Mouse (Mus musculus) midbrain, embryonic 13.5 days (tissue): ENCODE measurements around the gene Camp. TPM values are rescaled to one million over a fixed set of nuclear protein-coding genes. Genes with fewer than 3 reads are reported as not detected.
A peak's percentile ranks its signal among the peaks of the same experiment; 100 is the strongest.
"Not testable (repeated sequence)": the region's sequence is repeated elsewhere in the genome, so short reads cannot be mapped to it uniquely, and the experiment has no call there.

Source experiments
- ATAC-seq: fragments of 200-750 bp; cut with Nextera tagmentation; 2 replicates; pipeline ENCODE4 v1.8.0; 2017; ENCODE audit warnings: mild to moderate bottlenecking, moderate TSS enrichment, moderate library complexity
- H3K27ac ChIP-seq: fragments of 300-500 bp; sonication (generic); 2 replicates; pipeline ENCODE4 v1.5.1; 2015; ENCODE audit warnings: inconsistent platforms, mild to moderate bottlenecking, moderate library complexity
- H3K27me3 ChIP-seq: fragments of 300-500 bp; sonication (generic); 2 replicates; pipeline ENCODE4 v1.6.1; 2015; ENCODE audit warnings: mild to moderate bottlenecking, inconsistent platforms
- H3K36me3 ChIP-seq: fragments of 300-500 bp; sonication (generic); 2 replicates; pipeline ENCODE4 v1.6.1; 2015; ENCODE audit warnings: mild to moderate bottlenecking, inconsistent platforms
- H3K4me1 ChIP-seq: fragments of 300-500 bp; sonication (generic); replicated peaks from 2 replicates; pipeline ENCODE4 v1.6.1; 2015; ENCODE audit warnings: inconsistent platforms
- H3K4me2 ChIP-seq: fragments of 300-500 bp; sonication (generic); replicated peaks from 2 replicates; pipeline ENCODE4 v1.6.1; 2015; ENCODE audit warnings: moderate library complexity, mild to moderate bottlenecking, inconsistent platforms
- H3K4me3 ChIP-seq: fragments of 300-500 bp; sonication (generic); replicated peaks from 2 replicates; pipeline ENCODE4 v1.5.1; 2015; ENCODE audit warnings: mild to moderate bottlenecking, inconsistent platforms
- H3K9ac ChIP-seq: fragments of 300-500 bp; sonication (generic); replicated peaks from 2 replicates; pipeline ENCODE4 v1.6.1; 2015; ENCODE audit warnings: mild to moderate bottlenecking, inconsistent platforms
- H3K9me3 ChIP-seq: fragments of 300-500 bp; sonication (generic); 2 replicates; pipeline ENCODE4 v1.6.1; 2016; ENCODE audit warnings: mild to moderate bottlenecking, inconsistent platforms
- WGBS: fragments of 180-500 bp; shearing (Covaris S2); methylation state at CpG from one replicate; pipeline ENCODE4 v1.1.7; 2015; 5-methylcytosine and 5-hydroxymethylcytosine counted together
- microRNA-seq: library from miRNA; unstranded; fragments of <30 nt; microRNA quantifications from one replicate; pipeline ENCODE4, GENCODE M21; 2016
- polyA plus RNA-seq: library from polyadenylated mRNA; unstranded; fragments of >200 nt; fragmentation: Nextera tagmentation; extraction: Ambion mirVana; gene quantifications from 2 replicates; pipeline ENCODE4 v1.2.1, GENCODE M21; 2015

Camp gene
- polyA plus RNA-seq, 1 experiment from 2014 or later = 0.22 TPM

DNA sequence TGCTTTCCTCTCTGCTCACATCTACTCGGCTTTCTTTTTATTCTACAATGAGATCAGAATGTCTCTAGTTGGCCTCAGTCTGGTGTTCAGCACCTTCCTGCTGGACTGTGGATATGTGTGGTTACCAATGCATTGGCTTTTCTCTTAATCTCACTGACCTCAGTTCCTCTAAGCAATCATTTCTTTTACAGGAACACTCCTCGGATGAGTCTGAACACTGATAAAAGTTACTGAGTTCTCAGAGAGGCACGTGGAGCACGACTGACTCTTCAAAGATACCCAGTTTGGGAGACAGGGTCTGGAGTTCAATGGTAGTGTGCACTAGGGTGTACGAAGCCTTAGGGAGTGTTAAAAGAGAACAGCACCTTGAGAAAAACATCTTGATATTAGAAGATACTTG lies 23.2 kb downstream of the Camp start:
- H3K27me3 ChIP-seq = no peaks in the 10 kb centered on the region
- H3K4me3 ChIP-seq = no peak overlapping the region
- no peaks in the 10 kb centered on the region for H3K9me3 ChIP-seq
- no peak overlapping the region for H3K9ac ChIP-seq
- H3K36me3 ChIP-seq = peaks cover 15% of the 10 kb centered on the region
- H3K27ac ChIP-seq = no peak overlapping the region
- WGBS = 73% methylated on average over 5 of the region's 5 CpGs
- ATAC-seq = no peak
- no peak overlapping the region for H3K4me2 ChIP-seq
- H3K4me1 ChIP-seq = no peaks in the 10 kb centered on the region

DNA sequence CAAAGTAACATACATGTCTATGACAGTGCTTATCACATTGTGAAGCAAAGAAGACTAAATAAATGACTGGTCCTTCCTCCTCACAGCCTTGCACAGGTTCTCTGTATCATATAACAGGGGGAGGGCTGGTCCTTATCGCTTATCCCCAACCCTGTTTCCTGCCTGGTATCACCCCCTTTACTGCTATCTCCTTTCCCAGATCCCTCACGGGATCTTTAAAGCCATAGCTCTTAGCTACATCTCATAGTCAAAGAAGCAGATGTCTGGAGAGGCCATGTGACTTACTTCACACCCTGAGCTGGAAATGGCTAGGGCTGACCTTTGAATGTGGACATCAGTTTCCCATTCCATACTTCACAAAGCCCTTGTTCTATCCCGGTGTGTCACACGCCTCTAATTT lies 23.7 kb downstream of the Camp start:
- H3K9ac ChIP-seq = no peak overlapping the region
- H3K9me3 ChIP-seq = no peaks in the 10 kb centered on the region
- no peaks in the 10 kb centered on the region for H3K4me1 ChIP-seq
- H3K27me3 ChIP-seq = no peaks in the 10 kb centered on the region
- H3K4me3 ChIP-seq = no peak overlapping the region
- ATAC-seq = no peak
- H3K36me3 ChIP-seq = peaks cover 13% of the 10 kb centered on the region
- no peak overlapping the region for H3K27ac ChIP-seq
- H3K4me2 ChIP-seq = no peak overlapping the region
- WGBS = 76% methylated on average over 4 of the region's 4 CpGs

DNA sequence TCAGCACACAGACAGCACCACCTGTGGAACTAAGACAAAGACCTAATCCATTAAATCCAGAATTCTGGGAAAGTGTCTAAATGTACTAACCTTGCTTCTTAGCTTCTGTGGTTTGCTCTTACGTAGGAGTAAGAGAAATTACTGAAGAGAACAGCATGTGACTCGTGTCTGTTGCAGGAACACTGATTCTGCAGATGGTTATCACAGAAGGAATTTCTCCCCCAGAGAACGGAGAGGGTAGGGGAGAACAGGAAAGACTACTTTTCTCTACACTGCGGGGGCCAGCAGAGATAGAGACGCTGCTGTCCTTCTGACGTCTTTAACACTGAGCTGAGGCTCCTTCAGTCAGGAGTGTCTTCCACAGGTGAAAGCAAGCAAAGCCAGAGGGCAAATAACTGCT lies 33.1 kb downstream of the Camp start:
- H3K36me3 ChIP-seq = no peaks in the 10 kb centered on the region
- 77% methylated on average over 6 of the region's 6 CpGs for WGBS
- no peak overlapping the region for H3K27ac ChIP-seq
- no peak for ATAC-seq
- H3K4me3 ChIP-seq = no peak overlapping the region
- H3K4me2 ChIP-seq = no peak overlapping the region
- H3K9ac ChIP-seq = no peak overlapping the region
- no peaks in the 10 kb centered on the region for H3K9me3 ChIP-seq
- no peaks in the 10 kb centered on the region; the same call in 1 of the 2 replicates for H3K4me1 ChIP-seq
- no peaks in the 10 kb centered on the region for H3K27me3 ChIP-seq

DNA sequence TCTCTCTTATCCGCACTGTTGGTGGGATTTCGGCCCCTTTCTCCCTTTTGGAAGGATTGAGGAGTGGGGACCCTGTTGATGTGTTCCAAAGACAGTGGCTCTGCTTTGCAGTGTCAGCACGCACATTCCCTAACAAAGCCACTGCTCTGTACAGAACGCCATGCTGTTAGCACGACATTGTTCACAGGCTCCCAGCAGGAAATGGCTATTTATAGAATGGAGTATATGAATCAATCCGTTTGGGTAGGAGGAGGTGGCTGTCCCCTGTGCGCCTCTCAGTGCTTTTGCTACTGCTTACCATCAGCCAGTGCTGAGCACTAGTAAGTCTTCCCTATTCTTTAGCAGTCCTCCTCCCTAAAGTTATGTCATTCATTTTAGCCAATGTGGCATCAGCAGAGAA lies 36.0 kb downstream of the Camp start:
- no peak overlapping the region for H3K4me3 ChIP-seq
- no peaks in the 10 kb centered on the region; the same call in 1 of the 2 replicates for H3K4me1 ChIP-seq
- H3K27me3 ChIP-seq = no peaks in the 10 kb centered on the region
- H3K4me2 ChIP-seq = no peak overlapping the region
- H3K9ac ChIP-seq = no peak overlapping the region
- peak; percentile 53; the same call in 1 of the 2 replicates for ATAC-seq
- WGBS = 58% methylated on average over 7 of the region's 7 CpGs
- H3K9me3 ChIP-seq = no peaks in the 10 kb centered on the region
- H3K36me3 ChIP-seq = no peaks in the 10 kb centered on the region
- H3K27ac ChIP-seq = no peak overlapping the region

DNA sequence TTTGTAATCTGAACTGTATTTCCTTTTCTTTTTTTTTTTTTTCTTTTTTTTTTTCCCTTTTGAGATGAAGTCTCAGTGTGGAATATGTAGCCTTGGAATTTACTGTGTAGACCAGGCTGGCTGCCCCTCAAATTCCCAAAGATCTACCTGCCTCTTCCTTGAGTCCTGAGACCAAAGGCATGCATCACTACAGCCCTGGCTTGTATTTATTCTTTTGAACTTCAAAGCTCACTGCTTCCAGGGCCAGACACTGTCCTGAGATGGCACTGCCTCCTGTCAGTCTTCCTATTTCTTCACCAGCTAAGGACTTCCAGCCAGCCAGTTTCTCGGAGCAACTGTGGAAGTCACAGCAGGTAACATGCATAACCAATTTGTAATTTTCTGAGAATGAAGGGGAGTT lies 37.4 kb downstream of the Camp start, which contains the start of gene Spink8:
Gene Spink8, plus strand, starts transcription at position 301 of the 400 bp plus-strand sequence.
- WGBS = 63% methylated on average over 1 of the region's 1 CpGs
- ATAC-seq = no peak
- Histone ChIP-seq H3K27ac (no peak within 1 kb of the TSS), H3K4me2 (no peak within 1 kb of the TSS), H3K27me3 (no peaks in the 10 kb centered on the region), H3K36me3 (no peaks in the 10 kb centered on the region), H3K9me3 (no peaks in the 10 kb centered on the region), H3K9ac (no peak within 1 kb of the TSS), H3K4me3 (no peak within 1 kb of the TSS), H3K4me1 (no peaks in the 10 kb centered on the region; the same call in 1 of the 2 replicates)

DNA sequence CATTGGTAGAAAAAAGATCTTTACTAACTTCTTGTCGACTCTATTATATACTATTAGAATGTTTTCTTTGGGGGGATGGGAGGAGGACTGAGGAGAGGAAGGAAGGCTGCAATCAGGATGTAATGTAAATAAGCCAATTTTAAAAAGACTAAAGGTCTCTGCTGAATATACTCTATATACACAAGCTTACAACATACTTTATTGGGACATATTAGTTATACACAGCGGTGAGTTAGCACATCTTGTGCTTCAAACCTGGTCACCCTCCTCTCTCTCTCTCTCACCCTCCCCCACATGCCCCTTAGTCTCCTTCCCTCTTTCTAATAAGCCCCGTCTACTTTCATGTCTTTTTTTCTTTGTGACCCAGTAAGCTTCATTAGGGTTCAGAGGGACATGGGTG lies 41.5 kb downstream of the Camp start:
- ATAC-seq = no peak
- Histone ChIP-seq H3K4me1 (no peaks in the 10 kb centered on the region), H3K9ac (no peak overlapping the region), H3K36me3 (no peaks in the 10 kb centered on the region), H3K4me2 (no peak overlapping the region), H3K9me3 (no peaks in the 10 kb centered on the region), H3K27me3 (no peaks in the 10 kb centered on the region), H3K27ac (no peak overlapping the region), H3K4me3 (no peak overlapping the region)
- WGBS = 68% methylated on average over 3 of the region's 3 CpGs

DNA sequence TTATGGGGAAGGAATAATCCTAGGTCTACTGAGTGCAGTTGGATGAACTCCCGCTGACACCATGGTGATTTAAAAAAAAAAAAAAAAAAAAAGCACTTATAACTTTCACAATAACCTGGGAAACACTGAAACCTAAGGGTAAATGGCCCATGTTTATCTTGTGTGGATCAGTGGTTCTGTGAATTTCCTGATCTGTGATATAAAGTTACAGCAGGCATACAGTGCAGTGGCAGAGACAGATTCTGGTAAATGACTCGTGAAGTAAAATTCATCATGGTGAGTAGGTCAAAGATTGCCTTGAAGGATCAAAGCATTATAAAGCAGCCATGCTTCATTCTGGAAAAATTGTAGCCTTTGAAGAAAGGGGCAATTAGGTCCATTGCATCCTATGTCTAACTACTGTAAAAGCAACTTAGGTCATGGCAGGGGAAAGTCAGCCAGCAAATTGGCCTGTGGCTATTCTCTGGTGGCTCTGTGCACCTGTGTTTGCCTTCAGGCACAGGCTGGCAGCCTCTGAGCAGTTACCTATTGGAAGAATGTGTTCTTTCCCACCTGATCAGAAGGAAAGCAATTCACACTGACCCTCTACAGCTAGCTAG lies 42.6 kb downstream of the Camp start:
- ATAC-seq = no peak
- Histone ChIP-seq H3K4me2 (no peak overlapping the region), H3K4me3 (no peak overlapping the region), H3K9ac (no peak overlapping the region), H3K27me3 (no peaks in the 10 kb centered on the region), H3K27ac (no peak overlapping the region), H3K36me3 (no peaks in the 10 kb centered on the region), H3K4me1 (no peaks in the 10 kb centered on the region), H3K9me3 (no peaks in the 10 kb centered on the region)
- WGBS = 85% methylated on average over 2 of the region's 2 CpGs

DNA sequence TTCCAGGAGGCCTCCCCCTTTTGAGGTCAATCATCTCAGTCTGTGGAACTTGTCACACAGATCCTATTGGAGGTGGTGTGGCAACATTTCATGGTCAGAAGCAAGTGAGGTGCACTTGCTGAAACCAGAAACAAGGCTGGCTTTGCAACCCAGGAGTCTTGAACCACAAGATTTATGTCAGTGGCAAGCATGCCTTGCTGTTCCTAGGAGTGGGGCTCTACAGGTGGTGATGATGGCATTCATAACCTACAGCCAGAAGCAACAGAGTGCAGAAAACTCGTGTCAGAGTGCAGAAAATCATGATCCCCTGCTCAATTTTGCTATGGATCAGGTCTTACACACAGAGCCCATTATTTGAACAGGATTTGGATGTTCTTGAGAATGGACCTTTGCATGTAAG lies 43.2 kb downstream of the Camp start:
- no peak overlapping the region for H3K4me3 ChIP-seq
- H3K4me2 ChIP-seq = no peak overlapping the region
- H3K4me1 ChIP-seq = no peaks in the 10 kb centered on the region
- H3K9ac ChIP-seq = no peak overlapping the region
- no peaks in the 10 kb centered on the region for H3K9me3 ChIP-seq
- no peaks in the 10 kb centered on the region for H3K36me3 ChIP-seq
- no peaks in the 10 kb centered on the region for H3K27me3 ChIP-seq
- H3K27ac ChIP-seq = no peak overlapping the region
- no peak for ATAC-seq
- 52% methylated on average over 1 of the region's 1 CpGs for WGBS

DNA sequence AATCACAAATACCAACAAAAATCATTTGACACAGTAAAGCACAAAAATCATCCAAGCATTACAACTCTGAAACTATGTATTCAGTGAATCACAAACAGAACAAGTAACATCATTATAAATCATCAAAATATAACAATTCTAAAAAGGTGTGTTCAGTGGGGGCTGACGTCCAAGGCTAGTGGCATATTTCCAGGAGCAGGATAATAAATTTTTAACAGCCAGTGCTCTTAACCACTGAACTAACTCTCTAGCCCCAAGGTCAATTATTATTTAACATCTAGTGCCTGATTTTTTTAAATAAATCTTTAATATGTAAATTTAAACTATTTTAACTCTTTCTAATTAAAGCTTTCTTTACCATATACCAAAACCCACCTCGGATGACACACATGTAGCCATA lies 43.8 kb downstream of the Camp start:
- not testable (repeated sequence) for H3K4me3 ChIP-seq, H3K9ac ChIP-seq, H3K36me3 ChIP-seq, H3K27me3 ChIP-seq, H3K4me2 ChIP-seq, H3K4me1 ChIP-seq, H3K9me3 ChIP-seq, H3K27ac ChIP-seq, ATAC-seq
- 91% methylated on average over 2 of the region's 2 CpGs for WGBS

DNA sequence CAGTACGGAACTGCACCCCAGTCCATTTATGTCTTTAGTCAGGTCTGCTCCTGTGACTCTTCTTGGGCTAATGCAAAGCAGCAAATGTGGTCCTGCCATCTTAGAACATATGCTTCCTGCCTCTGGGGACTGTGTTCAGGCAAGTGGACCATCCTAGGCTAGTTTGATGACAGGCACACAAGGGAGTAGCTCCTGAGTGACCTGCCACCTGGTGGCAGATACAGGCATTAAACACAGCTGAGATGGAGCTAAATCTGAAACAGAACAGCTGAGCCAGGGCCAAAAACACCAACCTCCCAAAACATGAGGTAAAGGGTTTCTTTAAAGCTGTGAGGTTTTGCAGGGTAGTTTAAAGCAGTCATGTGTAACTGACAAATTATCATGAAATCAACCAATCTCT lies 51.4 kb downstream of the Camp start:
- H3K4me1 ChIP-seq = no peaks in the 10 kb centered on the region
- H3K4me2 ChIP-seq = no peak overlapping the region
- H3K27me3 ChIP-seq = no peaks in the 10 kb centered on the region
- H3K36me3 ChIP-seq = no peaks in the 10 kb centered on the region
- no peak for ATAC-seq
- no peaks in the 10 kb centered on the region for H3K9me3 ChIP-seq
- no peak overlapping the region for H3K4me3 ChIP-seq
- H3K9ac ChIP-seq = no peak overlapping the region
- 97% methylated on average over 1 of the region's 1 CpGs for WGBS
- no peak overlapping the region for H3K27ac ChIP-seq

Small RNA genes lying within 50 kb of the gene (microRNA-seq; reads per million reads assigned to microRNA genes)
- 1.4 reads per million for gene Mir7089

Other genes starting within 250 kb of the Camp start
- not detected in 2 replicates for gene Fbxw24, start 223.6 kb downstream of the Camp start, polyA plus RNA-seq
- gene Fbxw25, start 185.0 kb downstream of the Camp start, polyA plus RNA-seq = 0.13 TPM in 1 of 2 replicates, not detected in the other
- gene Fbxw18, start 146.9 kb downstream of the Camp start, polyA plus RNA-seq = not detected in 2 replicates
- gene Fbxw26, start 103.5 kb downstream of the Camp start, polyA plus RNA-seq = not detected in 2 replicates
- not detected in 2 replicates for gene Fbxw27, start 58.9 kb downstream of the Camp start, polyA plus RNA-seq
- 0.27 TPM in 1 of 2 replicates, not detected in the other for gene Spink8, start 37.3 kb downstream of the Camp start, polyA plus RNA-seq
- 69.7 and 71.3 TPM in 2 replicates for gene Nme6, start 16.9 kb downstream of the Camp start, polyA plus RNA-seq
- 20.2 and 23.1 TPM in 2 replicates for gene Cdc25a, start 26.0 kb upstream of the Camp start, polyA plus RNA-seq
- gene Map4, start 81.8 kb upstream of the Camp start, polyA plus RNA-seq = 127 and 129 TPM in 2 replicates